Mouse (Mus musculus): ENCODE results near the gene Col9a2. TPM values are rescaled to one million over a fixed set of nuclear protein-coding genes. Genes with fewer than 3 reads are reported as not detected.

Gene Col9a2
- polyA plus RNA-seq, 1 experiment = not detected

- TF ChIP-seq CTCF (IDR thresholded peaks at IDR 0.05; ENCODE audit: low read depth, low read length) = no peak
- TF ChIP-seq POLR2A (IDR thresholded peaks at IDR 0.05; ENCODE audit: borderline replicate concordance, low read depth, low read length) = no peak
- H3K4me3 ChIP-seq (ENCODE audit: insufficient read depth, low read length) = no peak overlapping the region
- H3K4me1 ChIP-seq (ENCODE audit: control insufficient read depth, insufficient read depth, low read length) = no peaks in the 10 kb centered on the region
- no peak overlapping the region for H3K27ac ChIP-seq (ENCODE audit: insufficient read depth, low read depth, low read length)
Measured at GRCm38 (mm10) chr4:121065336-121065735, 26.2 kb downstream of the Col9a2 start.

- no peaks in the 10 kb centered on the region for H3K4me1 ChIP-seq (ENCODE audit: control insufficient read depth, insufficient read depth, low read length)
- TF ChIP-seq CTCF (IDR thresholded peaks at IDR 0.05; ENCODE audit: low read depth, low read length) (no peak), POLR2A (IDR thresholded peaks at IDR 0.05; ENCODE audit: borderline replicate concordance, low read depth, low read length) (no peak)
- no peak overlapping the region for H3K27ac ChIP-seq (ENCODE audit: insufficient read depth, low read depth, low read length)
Measured at GRCm38 (mm10) chr4:121074250-121074649, 35.1 kb downstream of the Col9a2 start.

GRCm38 (mm10) chr4:121077915-121078646 is 38.9 kb downstream of the Col9a2 start:
- no peak overlapping the region for H3K27ac ChIP-seq (ENCODE audit: insufficient read depth, low read depth, low read length)
- no peak overlapping the region for H3K4me3 ChIP-seq (ENCODE audit: insufficient read depth, low read length)
- H3K4me1 ChIP-seq (ENCODE audit: control insufficient read depth, insufficient read depth, low read length) = no peaks in the 10 kb centered on the region
- TF ChIP-seq CTCF (IDR thresholded peaks at IDR 0.05; ENCODE audit: low read depth, low read length) (no peak), POLR2A (IDR thresholded peaks at IDR 0.05; ENCODE audit: borderline replicate concordance, low read depth, low read length) (no peak)

More at GRCm38 (mm10) chr4:121074250-121074649, 35.1 kb downstream of the Col9a2 start:
- no peak overlapping the region for H3K4me3 ChIP-seq (ENCODE audit: insufficient read depth, low read length)

GRCm38 (mm10) chr4:121080395-121080794 is 41.2 kb downstream of the Col9a2 start:
- Histone ChIP-seq H3K4me1 (ENCODE audit: control insufficient read depth, insufficient read depth, low read length) (no peaks in the 10 kb centered on the region), H3K27ac (ENCODE audit: insufficient read depth, low read depth, low read length) (no peak overlapping the region), H3K4me3 (ENCODE audit: insufficient read depth, low read length) (no peak overlapping the region)
- TF ChIP-seq POLR2A (IDR thresholded peaks at IDR 0.05; ENCODE audit: borderline replicate concordance, low read depth, low read length) (no peak), CTCF (IDR thresholded peaks at IDR 0.05; ENCODE audit: low read depth, low read length) (no peak)

- no peak overlapping the region for H3K4me3 ChIP-seq (ENCODE audit: insufficient read depth, low read length)
- TF ChIP-seq CTCF (IDR thresholded peaks at IDR 0.05; ENCODE audit: low read depth, low read length) = no peak
- TF ChIP-seq POLR2A (IDR thresholded peaks at IDR 0.05; ENCODE audit: borderline replicate concordance, low read depth, low read length) = no peak
- H3K4me1 ChIP-seq (ENCODE audit: control insufficient read depth, insufficient read depth, low read length) = no peaks in the 10 kb centered on the region
- no peak overlapping the region for H3K27ac ChIP-seq (ENCODE audit: insufficient read depth, low read depth, low read length)
Measured at GRCm38 (mm10) chr4:121084506-121084905, 45.3 kb downstream of the Col9a2 start.

- H3K27ac ChIP-seq (ENCODE audit: insufficient read depth, low read depth, low read length) = no peak overlapping the region
- H3K4me1 ChIP-seq (ENCODE audit: control insufficient read depth, insufficient read depth, low read length) = no peaks in the 10 kb centered on the region
- no peak overlapping the region for H3K4me3 ChIP-seq (ENCODE audit: insufficient read depth, low read length)
- TF ChIP-seq POLR2A (IDR thresholded peaks at IDR 0.05; ENCODE audit: borderline replicate concordance, low read depth, low read length) (no peak), CTCF (IDR thresholded peaks at IDR 0.05; ENCODE audit: low read depth, low read length) (no peak)
Measured at GRCm38 (mm10) chr4:121088696-121089095, 49.5 kb downstream of the Col9a2 start.

GRCm38 (mm10) chr4:121090211-121090610 is 51.0 kb downstream of the Col9a2 start:
- no peak overlapping the region for H3K4me3 ChIP-seq (ENCODE audit: insufficient read depth, low read length)
- TF ChIP-seq CTCF (IDR thresholded peaks at IDR 0.05; ENCODE audit: low read depth, low read length) (no peak), POLR2A (IDR thresholded peaks at IDR 0.05; ENCODE audit: borderline replicate concordance, low read depth, low read length) (no peak)
- H3K4me1 ChIP-seq (ENCODE audit: control insufficient read depth, insufficient read depth, low read length) = no peaks in the 10 kb centered on the region
- H3K27ac ChIP-seq (ENCODE audit: insufficient read depth, low read depth, low read length) = no peak overlapping the region

- Histone ChIP-seq H3K4me3 (ENCODE audit: insufficient read depth, low read length) (peak within 1 kb of the TSS; percentile 72), H3K4me1 (ENCODE audit: control insufficient read depth, insufficient read depth, low read length) (peaks cover 5% of the 10 kb centered on the region), H3K27ac (ENCODE audit: insufficient read depth, low read depth, low read length) (peak within 1 kb of the TSS; percentile 33)
- TF ChIP-seq CTCF (IDR thresholded peaks at IDR 0.05; ENCODE audit: low read depth, low read length) = no peak
Measured at GRCm38 (mm10) chr4:121097650-121098378, 58.6 kb downstream of the Col9a2 start, which contains the start of gene Zmpste24. Gene Zmpste24, minus strand, starts transcription at chr4:121098241.

GRCm38 (mm10) chr4:121103304-121103703 is 64.1 kb downstream of the Col9a2 start:
- TF ChIP-seq POLR2A (IDR thresholded peaks at IDR 0.05; ENCODE audit: borderline replicate concordance, low read depth, low read length) = no peak
- TF ChIP-seq CTCF (IDR thresholded peaks at IDR 0.05; ENCODE audit: low read depth, low read length) = no peak
- no peak overlapping the region for H3K27ac ChIP-seq (ENCODE audit: insufficient read depth, low read depth, low read length)
- no peaks in the 10 kb centered on the region for H3K4me1 ChIP-seq (ENCODE audit: control insufficient read depth, insufficient read depth, low read length)
- no peak overlapping the region for H3K4me3 ChIP-seq (ENCODE audit: insufficient read depth, low read length)

Other genes starting within 250 kb of the Col9a2 start
- 30.5 and 35.4 TPM in 2 replicates for gene Nfyc, start 207.8 kb upstream of the Col9a2 start, polyA plus RNA-seq (2012; ENCODE audit: insufficient read depth, insufficient read length, missing spikeins)
- 1.9 and 2.3 TPM in 2 replicates for gene Rims3, start 184.6 kb upstream of the Col9a2 start, polyA plus RNA-seq (2012; ENCODE audit: insufficient read depth, insufficient read length, missing spikeins)
- 19.3 and 20.1 TPM in 2 replicates for gene Exo5, start 114.4 kb upstream of the Col9a2 start, polyA plus RNA-seq (2012; ENCODE audit: insufficient read depth, insufficient read length, missing spikeins)
- 2.0 and 2.4 TPM in 2 replicates for gene Zfp69, start 87.7 kb upstream of the Col9a2 start, polyA plus RNA-seq (2012; ENCODE audit: insufficient read depth, insufficient read length, missing spikeins)
- gene Smap2, start 22.1 kb upstream of the Col9a2 start, polyA plus RNA-seq (2012; ENCODE audit: insufficient read depth, insufficient read length, missing spikeins) = 137 and 139 TPM in 2 replicates
- 43.5 and 45.9 TPM in 2 replicates for gene Zmpste24, start 58.9 kb downstream of the Col9a2 start, polyA plus RNA-seq (2012; ENCODE audit: insufficient read depth, insufficient read length, missing spikeins)
- not detected in 2 replicates for gene Tmco2, start 69.8 kb downstream of the Col9a2 start, polyA plus RNA-seq (2012; ENCODE audit: insufficient read depth, insufficient read length, missing spikeins)
- gene Rlf, start 175.7 kb downstream of the Col9a2 start, polyA plus RNA-seq (2012; ENCODE audit: insufficient read depth, insufficient read length, missing spikeins) = 11.4 and 13.2 TPM in 2 replicates